ENCODE assay signal across 7 mouse cellular contexts in the genomic region with DNA sequence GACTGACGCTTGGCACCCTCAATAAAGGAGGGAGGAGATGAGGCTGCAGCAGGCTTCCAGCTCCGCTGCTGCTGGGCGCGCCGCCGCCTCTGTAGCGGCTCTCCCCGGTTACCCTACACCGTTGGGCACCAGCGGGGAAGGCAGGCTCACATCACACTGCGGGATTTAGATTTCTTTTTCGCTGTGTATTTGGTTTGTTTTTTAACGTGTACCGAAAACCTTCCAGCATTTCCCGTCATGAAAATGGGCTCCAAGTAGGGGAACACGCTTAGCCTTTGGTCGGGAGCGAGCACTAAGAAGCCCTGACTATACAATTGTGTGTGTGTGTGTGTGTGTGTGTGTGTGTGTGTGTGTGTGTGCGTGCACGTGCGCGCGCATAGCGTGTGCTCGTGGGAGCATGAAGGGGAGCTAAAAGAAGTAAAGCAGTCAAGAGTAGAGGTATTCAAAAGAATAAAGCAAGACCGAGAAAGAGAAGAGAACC. TPM values are rescaled to one million over a fixed set of nuclear protein-coding genes. Genes with fewer than 3 reads are reported as not detected.
A peak's percentile ranks its signal among the peaks of the same experiment; 100 is the strongest.
DNase-seq lines count a peak whose midpoint lies in the region; ATAC-seq and TF ChIP-seq lines count a peak whose summit lies in the region.

No protein-coding gene starts in this region.

- H3K9me3 ChIP-seq in forebrain, embryonic 14.5 days (replicated peaks; ENCODE audit: control insufficient read depth, low read length): no peaks in the 10 kb centered on the region
- no peaks in the 10 kb centered on the region for H3K9me3 ChIP-seq in liver, embryonic 13.5 days (replicated peaks)

- peaks cover 12% of the 10 kb centered on the region; the same call in 1 of the 2 replicates for H3K36me3 ChIP-seq in forebrain, embryonic 14.5 days (ENCODE audit: control insufficient read depth, insufficient read depth, low read length)
- H3K36me3 ChIP-seq in liver, embryonic 13.5 days: no peaks in the 10 kb centered on the region
- no peaks in the 10 kb centered on the region for H3K36me3 ChIP-seq in small intestine, adult 2 months (ENCODE audit: control insufficient read depth, insufficient read depth, low read length)

- H3K27me3 ChIP-seq in forebrain, embryonic 14.5 days (replicated peaks; ENCODE audit: control insufficient read depth, insufficient read depth, low read length): 0 out of 2 replicates have a peak, but pooled peaks cover 4% of the 10 kb centered on the region
- peaks cover 46% of the 10 kb centered on the region for H3K27me3 ChIP-seq in liver, embryonic 13.5 days
- peaks cover 19% of the 10 kb centered on the region for H3K27me3 ChIP-seq in small intestine, adult 2 months (ENCODE audit: control insufficient read depth, insufficient read depth, low read length)

- no peak for TF ChIP-seq CTCF in layer of hippocampus, adult 2 months (conservative IDR thresholded peaks at IDR 0.05)
- no peak for TF ChIP-seq CTCF in small intestine, adult 2 months (IDR thresholded peaks at IDR 0.05; ENCODE audit: extremely low read depth, insufficient read length, insufficient replicate concordance, low read depth, low read length)

- peak; percentile 84 for ATAC-seq in forebrain, embryonic 14.5 days
- no peak for ATAC-seq in liver, embryonic 13.5 days (ENCODE audit: low read depth)
- ATAC-seq in CD4-positive, CD25-positive, alpha-beta regulatory T cell, adult 4 months: no peak

- peak in 1 of 2 experiments; percentile 36 for DNase-seq in layer of hippocampus, adult 2 months (ENCODE audit: low spot score in 2 of 2)
- DNase-seq in layer of hippocampus, adult 11-12 months (ENCODE audit: low spot score): no peak
- peak; percentile 39 for DNase-seq in cerebellum, adult 9-10 months
- DNase-seq in forebrain, embryonic 14.5 days (ENCODE audit: low spot score): peak; percentile 80
- DNase-seq in liver, embryonic 13.5 days: no peak

- 2% methylated on average over 26 of the region's 26 CpGs for WGBS in forebrain, embryonic 14.5 days
- 3% methylated on average over 26 of the region's 26 CpGs for WGBS in liver, embryonic 13.5 days (ENCODE audit: insufficient replicate concordance)
- 4% methylated on average over 26 of the region's 26 CpGs for WGBS in small intestine, adult 2 months

- H3K4me2 ChIP-seq in forebrain, embryonic 14.5 days (ENCODE audit: low read length): peak overlapping the region; percentile 61
- peak overlapping the region; percentile 46 for H3K4me2 ChIP-seq in liver, embryonic 13.5 days

- H3K4me1 ChIP-seq in forebrain, embryonic 14.5 days (ENCODE audit: control insufficient read depth, insufficient read depth, low read length): peaks cover 4% of the 10 kb centered on the region; the same call in 1 of the 2 replicates
- no peaks in the 10 kb centered on the region for H3K4me1 ChIP-seq in liver, embryonic 13.5 days (replicated peaks)
- H3K4me1 ChIP-seq in small intestine, adult 2 months (ENCODE audit: control insufficient read depth, insufficient read depth, insufficient read length, low read length): peaks cover 4% of the 10 kb centered on the region

- no peak for TF ChIP-seq POLR2A in small intestine, adult 2 months (IDR thresholded peaks at IDR 0.05; ENCODE audit: low read depth, low read length)

- H3K9ac ChIP-seq in forebrain, embryonic 14.5 days (ENCODE audit: low read length): peak overlapping the region; percentile 62
- no peak overlapping the region for H3K9ac ChIP-seq in liver, embryonic 13.5 days

- H3K27ac ChIP-seq in layer of hippocampus, adult 2 months: peak overlapping the region; percentile 90
- peak overlapping the region; percentile 62; the same call in 1 of the 2 replicates for H3K27ac ChIP-seq in forebrain, embryonic 14.5 days (ENCODE audit: low read depth, low read length)
- no peak overlapping the region for H3K27ac ChIP-seq in liver, embryonic 13.5 days
- no peak overlapping the region for H3K27ac ChIP-seq in small intestine, adult 2 months (ENCODE audit: insufficient read depth, low read depth, low read length)

- H3K4me3 ChIP-seq in layer of hippocampus, adult 2 months: peak overlapping the region; percentile 67
- peak overlapping the region; percentile 40 for H3K4me3 ChIP-seq in forebrain, embryonic 14.5 days (ENCODE audit: low read depth, low read length)
- H3K4me3 ChIP-seq in liver, embryonic 13.5 days (replicated peaks): peak overlapping the region; percentile 22
- H3K4me3 ChIP-seq in small intestine, adult 2 months (ENCODE audit: low read depth, low read length): peak overlapping the region; percentile 44

RNA-seq across cellular contexts. Expression of gene Slitrk3, which starts 4.1 kb away (rescaled TPM):
- total RNA-seq in layer of hippocampus, adult 2 months (2021): 100 to 1,000 TPM in 1 of 2 experiments, 10 to 100 TPM in 1; 94.3 to 100 TPM
- polyA plus RNA-seq in forebrain, embryonic 14.5 days (2014; fragmentation: Nextera tagmentation; extraction: Ambion mirVana): 4.4 and 5.8 TPM in 2 replicates
- 0.03 TPM in 1 of 2 replicates, not detected in the other for polyA plus RNA-seq in liver, embryonic 13.5 days (2015; fragmentation: Nextera tagmentation; extraction: Ambion mirVana)
- polyA plus RNA-seq in small intestine, adult 2 months (2012; rRNA removed): 0.15 and 0.43 TPM in 2 replicates
- not detected for polyA plus RNA-seq in CD4-positive, CD25-positive, alpha-beta regulatory T cell, adult 4 months (2017; shearing (Covaris generic))

Comparison
In these comparisons a context has a peak if more than half of its experiments do, and no peak if none do; other contexts are left out.
1. DNase-seq: peak in cerebellum, adult 9-10 months (single experiment) and forebrain, embryonic 14.5 days (single experiment); none in layer of hippocampus, adult 11-12 months (single experiment) and liver, embryonic 13.5 days (single experiment).
2. H3K27ac ChIP-seq: peak in layer of hippocampus, adult 2 months (single experiment) and forebrain, embryonic 14.5 days (single experiment); none in liver, embryonic 13.5 days (single experiment) and small intestine, adult 2 months (single experiment).
3. Peak in every context shown above with its lines, with median percentiles within 50 percentile points of each other: H3K4me3 ChIP-seq.